Mouse (Mus musculus) forebrain, embryonic 10.5 days (tissue): ENCODE data around the gene As3mt. TPM values are rescaled to one million over a fixed set of nuclear protein-coding genes. Genes with fewer than 3 reads are reported as not detected.
"Not testable (repeated sequence)": the region's sequence is repeated elsewhere in the genome, so short reads cannot be mapped to it uniquely, and the experiment has no call there.

Experiments
- DNase-seq: peaks from one replicate; pipeline ENCODE4 v3.0.0-alpha.2; 2017; ENCODE audit warnings: low spot score; ENCODE audit errors: extremely low spot score
- H3K27ac ChIP-seq: fragments of 300-500 bp; sonication (generic); 2 replicates; pipeline ENCODE4 v1.5.1; 2016; ENCODE audit warnings: mild to moderate bottlenecking
- H3K27me3 ChIP-seq: fragments of 300-500 bp; sonication (generic); 2 replicates; pipeline ENCODE4 v1.6.1; 2016; ENCODE audit warnings: mild to moderate bottlenecking; ENCODE audit not compliant: poor library complexity, severe bottlenecking
- H3K36me3 ChIP-seq: fragments of 300-500 bp; sonication (generic); replicated peaks from 2 replicates; pipeline ENCODE4 v1.6.1; 2016; ENCODE audit warnings: mild to moderate bottlenecking, moderate library complexity
- H3K4me1 ChIP-seq: fragments of 300-500 bp; sonication (generic); 2 replicates; pipeline ENCODE4 v1.6.1; 2016
- H3K4me3 ChIP-seq: fragments of 300-500 bp; sonication (generic); 2 replicates; pipeline ENCODE4 v1.5.1; 2016; ENCODE audit warnings: mild to moderate bottlenecking, moderate library complexity
- H3K9me3 ChIP-seq: fragments of 300-500 bp; sonication (generic); 2 replicates; pipeline ENCODE4 v1.6.1; 2016; ENCODE audit warnings: mild to moderate bottlenecking, moderate library complexity
- WGBS: fragments of 180-500 bp; shearing (Covaris S2); methylation state at CpG from one replicate; pipeline ENCODE4 v1.1.7; 2016; 5-methylcytosine and 5-hydroxymethylcytosine counted together
- polyA plus RNA-seq: library from polyadenylated mRNA; unstranded; fragments of >200 nt; fragmentation: Nextera tagmentation; extraction: Ambion mirVana; gene quantifications from 2 replicates; pipeline ENCODE4 v1.2.1, GENCODE M21; 2016

As3mt gene
- polyA plus RNA-seq, 1 experiment from 2014 or later, result 27.3 TPM

- Histone ChIP-seq H3K4me3 (no peak overlapping the region), H3K27ac (no peak overlapping the region), H3K27me3 (no peaks in the 10 kb centered on the region), H3K36me3 (peaks cover 9% of the 10 kb centered on the region; the same call in 1 of the 2 replicates), H3K4me1 (no peaks in the 10 kb centered on the region), H3K9me3 (no peaks in the 10 kb centered on the region)
- DNase-seq, result no peak
- WGBS, result 72% methylated on average over 5 of the region's 5 CpGs
Measured at GRCm38 (mm10) chr19:46735241-46735640, 28.0 kb downstream of the As3mt start.

- WGBS, result 90% methylated on average over 7 of the region's 7 CpGs
- DNase-seq, result no peak
- Histone ChIP-seq H3K36me3 (peaks cover 9% of the 10 kb centered on the region; the same call in 1 of the 2 replicates), H3K4me3 (no peak overlapping the region), H3K27ac (no peak overlapping the region), H3K9me3 (no peaks in the 10 kb centered on the region), H3K27me3 (no peaks in the 10 kb centered on the region), H3K4me1 (no peaks in the 10 kb centered on the region)
Measured at GRCm38 (mm10) chr19:46737106-46737505, 29.8 kb downstream of the As3mt start.

- 0 out of 2 replicates have a peak, but pooled peaks cover 2% of the 10 kb centered on the region for H3K36me3 ChIP-seq
- 54% methylated on average over 7 of the region's 7 CpGs for whole genome bisulfite sequencing
- H3K4me1 ChIP-seq, result no peaks in the 10 kb centered on the region
- H3K27me3 ChIP-seq, result no peaks in the 10 kb centered on the region
- H3K4me3 ChIP-seq, result no peak overlapping the region
- no peak overlapping the region for H3K27ac ChIP-seq
- H3K9me3 ChIP-seq, result no peaks in the 10 kb centered on the region
- peak; percentile 53 for DNase-seq
Measured at GRCm38 (mm10) chr19:46740341-46741008, 33.2 kb downstream of the As3mt start.

GRCm38 (mm10) chr19:46741574-46741973 is 34.3 kb downstream of the As3mt start:
- Histone ChIP-seq H3K27ac (no peak overlapping the region), H3K4me3 (no peak overlapping the region), H3K4me1 (no peaks in the 10 kb centered on the region), H3K9me3 (no peaks in the 10 kb centered on the region), H3K27me3 (no peaks in the 10 kb centered on the region), H3K36me3 (0 out of 2 replicates have a peak, but pooled peaks cover 2% of the 10 kb centered on the region)
- 45% methylated on average over 6 of the region's 6 CpGs for WGBS
- no peak for DNase-seq

- no peak for DNase-seq
- no peak overlapping the region for H3K27ac ChIP-seq
- no peaks in the 10 kb centered on the region for H3K4me1 ChIP-seq
- no peaks in the 10 kb centered on the region for H3K36me3 ChIP-seq
- H3K9me3 ChIP-seq, result no peaks in the 10 kb centered on the region
- no peak overlapping the region for H3K4me3 ChIP-seq
- H3K27me3 ChIP-seq, result no peaks in the 10 kb centered on the region
- WGBS, result 78% methylated on average over 9 of the region's 9 CpGs
Measured at GRCm38 (mm10) chr19:46744681-46745080, 37.4 kb downstream of the As3mt start.

- H3K4me3 ChIP-seq, result no peak overlapping the region
- H3K9me3 ChIP-seq, result no peaks in the 10 kb centered on the region
- no peaks in the 10 kb centered on the region for H3K4me1 ChIP-seq
- no peaks in the 10 kb centered on the region for H3K36me3 ChIP-seq
- no peak for DNase-seq
- H3K27ac ChIP-seq, result no peak overlapping the region
- H3K27me3 ChIP-seq, result no peaks in the 10 kb centered on the region
- 92% methylated on average over 3 of the region's 3 CpGs for WGBS
Measured at GRCm38 (mm10) chr19:46747799-46748198, 40.5 kb downstream of the As3mt start.

- 93% methylated on average over 5 of the region's 5 CpGs for WGBS
- no peaks in the 10 kb centered on the region for H3K36me3 ChIP-seq
- H3K27ac ChIP-seq, result no peak overlapping the region
- no peak overlapping the region for H3K4me3 ChIP-seq
- no peak for DNase-seq
- H3K9me3 ChIP-seq, result no peaks in the 10 kb centered on the region; the same call in 1 of the 2 replicates
- H3K4me1 ChIP-seq, result no peaks in the 10 kb centered on the region
- H3K27me3 ChIP-seq, result no peaks in the 10 kb centered on the region
Measured at GRCm38 (mm10) chr19:46752235-46752634, 45.0 kb downstream of the As3mt start.

GRCm38 (mm10) chr19:46755066-46755465 is 47.8 kb downstream of the As3mt start:
- Histone ChIP-seq H3K4me1 (peaks cover 5% of the 10 kb centered on the region; the same call in 1 of the 2 replicates), H3K9me3 (peaks cover 3% of the 10 kb centered on the region; the same call in 1 of the 2 replicates), H3K27ac (no peak overlapping the region), H3K36me3 (no peaks in the 10 kb centered on the region), H3K27me3 (0 out of 2 replicates have a peak, but pooled peaks cover 12% of the 10 kb centered on the region), H3K4me3 (no peak overlapping the region)
- whole genome bisulfite sequencing, result 55% methylated on average over 9 of the region's 9 CpGs
- no peak for DNase-seq

GRCm38 (mm10) chr19:46756221-46756620 is 49.0 kb downstream of the As3mt start:
- Histone ChIP-seq H3K27me3 (0 out of 2 replicates have a peak, but pooled peaks cover 12% of the 10 kb centered on the region), H3K36me3 (no peaks in the 10 kb centered on the region), H3K27ac (no peak overlapping the region), H3K4me3 (no peak overlapping the region), H3K4me1 (peaks cover 13% of the 10 kb centered on the region), H3K9me3 (peaks cover 3% of the 10 kb centered on the region; the same call in 1 of the 2 replicates)
- no peak for DNase-seq
- 87% methylated on average over 4 of the region's 4 CpGs for WGBS

GRCm38 (mm10) chr19:46759096-46759495 is 51.8 kb downstream of the As3mt start:
- WGBS, result 69% methylated on average over 8 of the region's 8 CpGs
- Histone ChIP-seq H3K4me1 (peaks cover 37% of the 10 kb centered on the region), H3K36me3 (no peaks in the 10 kb centered on the region), H3K27ac (no peak overlapping the region), H3K4me3 (no peak overlapping the region), H3K27me3 (peaks cover 33% of the 10 kb centered on the region), H3K9me3 (peaks cover 3% of the 10 kb centered on the region; the same call in 1 of the 2 replicates)
- no peak for DNase-seq

- H3K9me3 ChIP-seq, H3K4me3 ChIP-seq, DNase-seq, H3K36me3 ChIP-seq, H3K27ac ChIP-seq: not testable (repeated sequence)
- H3K27me3 ChIP-seq, result peaks cover 41% of the 10 kb centered on the region
- 86% methylated on average over 10 of the region's 10 CpGs for WGBS
- peaks cover 46% of the 10 kb centered on the region for H3K4me1 ChIP-seq
Measured at GRCm38 (mm10) chr19:46759909-46760308, 52.7 kb downstream of the As3mt start.

- DNase-seq, result peak; percentile 85
- peaks cover 47% of the 10 kb centered on the region for H3K4me1 ChIP-seq
- no peaks in the 10 kb centered on the region for H3K36me3 ChIP-seq
- H3K27ac ChIP-seq, result peak overlapping the region; percentile 68
- H3K27me3 ChIP-seq, result peaks cover 46% of the 10 kb centered on the region
- H3K4me3 ChIP-seq, result peak overlapping the region; percentile 88
- WGBS, result 18% methylated on average over 29 of the region's 29 CpGs
- peaks cover 3% of the 10 kb centered on the region; the same call in 1 of the 2 replicates for H3K9me3 ChIP-seq
Measured at GRCm38 (mm10) chr19:46760375-46761160, 53.3 kb downstream of the As3mt start.
